Mouse (Mus musculus) thymus, postnatal 14 days (tissue): ENCODE measurements around the gene Hes1.
"Not testable (repeated sequence)": the region's sequence is repeated elsewhere in the genome, so short reads cannot be mapped to it uniquely, and the experiment has no call there.

Experiments used
- DNase-seq: peaks from one replicate; pipeline ENCODE4 v3.0.0; 2021

Hes1 gene

GRCm38 (mm10) chr16:30081980-30082379 lies 17.8 kb downstream of the Hes1 start:
- no peak for DNase-seq

GRCm38 (mm10) chr16:30082965-30083364 lies 18.8 kb downstream of the Hes1 start:
- DNase-seq = no peak

- no peak for DNase-seq
Observed at GRCm38 (mm10) chr16:30083536-30083935, 19.4 kb downstream of the Hes1 start.

GRCm38 (mm10) chr16:30088646-30089045 lies 24.5 kb downstream of the Hes1 start:
- no peak for DNase-seq

- DNase-seq = no peak
Observed at GRCm38 (mm10) chr16:30090200-30090865, 26.1 kb downstream of the Hes1 start.

- DNase-seq = no peak
Observed at GRCm38 (mm10) chr16:30096050-30096449, 31.9 kb downstream of the Hes1 start.

GRCm38 (mm10) chr16:30096475-30096874 lies 32.3 kb downstream of the Hes1 start:
- DNase-seq = no peak

GRCm38 (mm10) chr16:30099124-30099523 lies 34.9 kb downstream of the Hes1 start:
- DNase-seq = no peak

GRCm38 (mm10) chr16:30102149-30102915 lies 38.1 kb downstream of the Hes1 start:
- DNase-seq = no peak

- DNase-seq = no peak
Observed at GRCm38 (mm10) chr16:30102982-30103381, 38.8 kb downstream of the Hes1 start.

- DNase-seq = no peak
Observed at GRCm38 (mm10) chr16:30103495-30103894, 39.3 kb downstream of the Hes1 start.

GRCm38 (mm10) chr16:30104363-30104762 lies 40.2 kb downstream of the Hes1 start:
- no peak for DNase-seq

GRCm38 (mm10) chr16:30105476-30105875 lies 41.3 kb downstream of the Hes1 start:
- no peak for DNase-seq

GRCm38 (mm10) chr16:30108167-30108566 lies 44.0 kb downstream of the Hes1 start:
- not testable (repeated sequence) for DNase-seq

GRCm38 (mm10) chr16:30110466-30110865 lies 46.3 kb downstream of the Hes1 start:
- no peak for DNase-seq

GRCm38 (mm10) chr16:30111069-30111468 lies 46.9 kb downstream of the Hes1 start:
- no peak for DNase-seq

- no peak for DNase-seq
Observed at GRCm38 (mm10) chr16:30111566-30111965, 47.4 kb downstream of the Hes1 start.

GRCm38 (mm10) chr16:30113170-30113569 lies 49.0 kb downstream of the Hes1 start:
- no peak for DNase-seq

GRCm38 (mm10) chr16:30113800-30114199 lies 49.6 kb downstream of the Hes1 start:
- no peak for DNase-seq

GRCm38 (mm10) chr16:30114451-30114850 lies 50.3 kb downstream of the Hes1 start:
- no peak for DNase-seq
